Mouse (Mus musculus): ENCODE data around the gene Rpl3.

- no peak for TF ChIP-seq FLI1 (IDR thresholded peaks at IDR 0.05; ENCODE audit: low read length)
- no peak for TF ChIP-seq GATA1 (IDR thresholded peaks at IDR 0.05; ENCODE audit: borderline replicate concordance, low read length)
These were observed 8.9 kb downstream of the Rpl3 start for GRCm38 (mm10) chr15:80082661-80083275.

Data from megakaryocyte, embryonic 14.5 days (primary cell).